Mouse (Mus musculus) heart, adult 2 months (tissue): ENCODE measurements around the gene Mis12.

Source experiments
- CTCF ChIP-seq: fragments of 200-600 bp; IDR thresholded peaks from 2 replicates; pipeline ENCODE4 v1.8.1; 2022; ENCODE audit warnings: antibody characterized with exemption, mild to moderate bottlenecking, moderate library complexity
- POLR2A ChIP-seq: fragments of 200-500 bp; IDR thresholded peaks from 2 replicates; pipeline ENCODE4 v1.6.1; 2011; ENCODE audit warnings: mild to moderate bottlenecking, low read depth, low read length, control low read depth; ENCODE audit not compliant: insufficient read depth

DNA sequence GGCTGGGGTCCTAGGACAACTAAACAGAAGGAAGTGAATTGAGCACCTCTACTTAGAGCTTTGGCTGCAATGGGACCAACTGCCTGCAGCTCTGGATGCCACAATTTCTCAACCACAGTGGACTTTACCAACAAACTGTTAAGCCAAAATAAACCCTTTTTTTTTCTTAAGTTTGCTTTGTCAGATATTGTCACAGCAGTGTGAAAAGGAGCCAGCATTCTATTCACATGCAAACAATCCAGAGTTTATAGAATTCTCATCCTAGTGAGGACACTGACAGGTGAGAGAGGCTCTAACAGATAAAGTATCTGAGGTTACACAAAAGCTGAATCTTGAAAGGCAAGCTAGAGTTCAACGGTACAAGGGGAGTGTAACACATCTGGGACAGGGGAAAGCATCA lies 2.4 kb upstream of the Mis12 start:
- TF ChIP-seq CTCF (no peak), POLR2A (no peak)
